Mouse (Mus musculus): ENCODE measurements around the gene Rara. TPM values are rescaled to one million over a fixed set of nuclear protein-coding genes. Genes with fewer than 3 reads are reported as not detected.

Rara gene
- polyA plus RNA-seq, 1 experiment from 2014 or later: 33.4 TPM

- H3K36me3 ChIP-seq (ENCODE audit: control insufficient read depth, insufficient read depth, low read length): peaks cover 2% of the 10 kb centered on the region; the same call in 1 of the 2 replicates
- H3K4me2 ChIP-seq (ENCODE audit: low read length): peak overlapping the region; percentile 72
- ATAC-seq (ENCODE audit: insufficient number of reproducible peaks, insufficient read depth, low FRiP score, low read depth): peak; percentile 60
- peak overlapping the region; percentile 95 for H3K9ac ChIP-seq (ENCODE audit: low read length)
- H3K4me1 ChIP-seq (ENCODE audit: control insufficient read depth in 2 of 2, insufficient read depth in 2 of 2, low read length in 2 of 2): peaks cover 89 to 91% of the 10 kb centered on the region in 2 experiments
- WGBS: 46% methylated on average over 8 of the region's 8 CpGs
- H3K4me3 ChIP-seq (ENCODE audit: control insufficient read depth in 1 of 2, insufficient read depth in 1 of 2, low read depth in 1 of 2, low read length in 2 of 2): peak overlapping the region in 1 of 2 experiments; percentile 44; a peak in 1 of 4 replicates
- no peaks in the 10 kb centered on the region for H3K27me3 ChIP-seq (ENCODE audit: control insufficient read depth, insufficient read depth, low read length)
- no peaks in the 10 kb centered on the region for H3K9me3 ChIP-seq (ENCODE audit: control insufficient read depth, low read length)
- H3K27ac ChIP-seq (replicated peaks in 1 of 2; ENCODE audit: control insufficient read depth in 1 of 2, insufficient read depth in 1 of 2, low read depth in 2 of 2, low read length in 2 of 2): peak overlapping the region; percentile 100
Measured at GRCm38 (mm10) chr11:98942923-98943641, 15.5 kb downstream of the Rara start.

- H3K4me3 ChIP-seq (ENCODE audit: control insufficient read depth in 1 of 2, insufficient read depth in 1 of 2, low read depth in 1 of 2, low read length in 2 of 2): no peak overlapping the region
- no peak for ATAC-seq (ENCODE audit: insufficient number of reproducible peaks, insufficient read depth, low FRiP score, low read depth)
- H3K4me1 ChIP-seq (ENCODE audit: control insufficient read depth in 2 of 2, insufficient read depth in 2 of 2, low read length in 2 of 2): peaks cover 89 to 93% of the 10 kb centered on the region in 2 experiments
- H3K9me3 ChIP-seq (ENCODE audit: control insufficient read depth, low read length): no peaks in the 10 kb centered on the region
- whole genome bisulfite sequencing: 31% methylated on average over 14 of the region's 14 CpGs
- H3K36me3 ChIP-seq (ENCODE audit: control insufficient read depth, insufficient read depth, low read length): peaks cover 2% of the 10 kb centered on the region; the same call in 1 of the 2 replicates
- peak overlapping the region; percentile 72 for H3K4me2 ChIP-seq (ENCODE audit: low read length)
- no peaks in the 10 kb centered on the region for H3K27me3 ChIP-seq (ENCODE audit: control insufficient read depth, insufficient read depth, low read length)
- peak overlapping the region; percentile 100 for H3K27ac ChIP-seq (replicated peaks in 1 of 2; ENCODE audit: control insufficient read depth in 1 of 2, insufficient read depth in 1 of 2, low read depth in 2 of 2, low read length in 2 of 2)
- H3K9ac ChIP-seq (ENCODE audit: low read length): peak overlapping the region; percentile 95
Measured at GRCm38 (mm10) chr11:98943741-98944461, 16.3 kb downstream of the Rara start.

DNA sequence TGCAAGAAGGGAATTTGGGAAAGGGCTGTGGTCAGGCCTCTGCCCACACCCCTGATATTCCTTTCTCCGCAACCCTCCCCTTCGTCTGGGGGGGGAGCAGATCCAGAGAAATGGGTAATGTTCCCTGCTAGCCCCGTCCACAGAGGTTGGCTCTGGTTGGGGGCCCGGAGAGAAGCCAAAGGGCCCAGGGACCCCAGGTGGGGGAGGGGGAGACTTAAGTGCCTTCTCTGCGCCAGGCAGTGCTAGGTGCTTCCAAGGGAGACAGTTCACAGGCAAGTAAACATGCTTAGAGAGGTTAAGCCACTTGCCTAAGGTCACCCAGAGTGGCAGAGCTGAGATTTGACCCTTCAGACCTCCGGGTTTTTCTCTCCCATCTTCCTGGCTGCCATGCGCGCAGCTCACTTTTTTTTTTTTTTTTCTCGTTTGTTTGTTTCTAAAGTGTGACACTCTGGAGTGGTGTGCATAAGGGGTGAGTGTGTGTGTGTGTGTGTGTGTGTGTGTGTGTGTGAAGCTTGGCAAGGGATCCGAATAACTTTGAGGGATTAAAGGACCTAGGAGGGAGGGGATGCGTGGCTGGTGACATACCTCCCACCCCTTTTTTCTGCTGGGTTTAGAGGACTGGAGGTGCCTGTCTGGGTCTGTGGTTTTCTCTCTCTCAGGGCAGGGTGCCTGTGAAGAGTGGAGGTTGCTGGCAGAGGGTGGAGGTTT is 17.4 kb downstream of the Rara start:
- WGBS: 42% methylated on average over 11 of the region's 11 CpGs
- Histone ChIP-seq H3K36me3 (ENCODE audit: control insufficient read depth, insufficient read depth, low read length) (peaks cover 5% of the 10 kb centered on the region), H3K4me2 (ENCODE audit: low read length) (peak overlapping the region; percentile 72), H3K27ac (replicated peaks in 1 of 2; ENCODE audit: control insufficient read depth in 1 of 2, insufficient read depth in 1 of 2, low read depth in 2 of 2, low read length in 2 of 2) (peak overlapping the region; percentile 1 to 100; a peak in 3 of 4 replicates), H3K9me3 (ENCODE audit: control insufficient read depth, low read length) (no peaks in the 10 kb centered on the region), H3K9ac (ENCODE audit: low read length) (peak overlapping the region; percentile 95), H3K4me3 (ENCODE audit: control insufficient read depth in 1 of 2, insufficient read depth in 1 of 2, low read depth in 1 of 2, low read length in 2 of 2) (no peak overlapping the region), H3K4me1 (ENCODE audit: control insufficient read depth in 2 of 2, insufficient read depth in 2 of 2, low read length in 2 of 2) (peaks cover 84 to 92% of the 10 kb centered on the region in 2 experiments), H3K27me3 (ENCODE audit: control insufficient read depth, insufficient read depth, low read length) (no peaks in the 10 kb centered on the region)
- ATAC-seq (ENCODE audit: insufficient number of reproducible peaks, insufficient read depth, low FRiP score, low read depth): no peak

- no peaks in the 10 kb centered on the region for H3K27me3 ChIP-seq (ENCODE audit: control insufficient read depth, insufficient read depth, low read length)
- H3K36me3 ChIP-seq (ENCODE audit: control insufficient read depth, insufficient read depth, low read length): peaks cover 11% of the 10 kb centered on the region
- H3K9ac ChIP-seq (ENCODE audit: low read length): peak overlapping the region; percentile 44; the same call in 1 of the 2 replicates
- H3K4me2 ChIP-seq (ENCODE audit: low read length): no peak overlapping the region; the same call in 1 of the 2 replicates
- peaks cover 81 to 92% of the 10 kb centered on the region in 2 experiments for H3K4me1 ChIP-seq (ENCODE audit: control insufficient read depth in 2 of 2, insufficient read depth in 2 of 2, low read length in 2 of 2)
- H3K9me3 ChIP-seq (ENCODE audit: control insufficient read depth, low read length): no peaks in the 10 kb centered on the region
- no peak overlapping the region for H3K4me3 ChIP-seq (ENCODE audit: control insufficient read depth in 1 of 2, insufficient read depth in 1 of 2, low read depth in 1 of 2, low read length in 2 of 2)
- peak overlapping the region; percentile 1 to 100; a peak in 3 of 4 replicates for H3K27ac ChIP-seq (replicated peaks in 1 of 2; ENCODE audit: control insufficient read depth in 1 of 2, insufficient read depth in 1 of 2, low read depth in 2 of 2, low read length in 2 of 2)
- WGBS: 64% methylated on average over 3 of the region's 3 CpGs
- ATAC-seq (ENCODE audit: insufficient number of reproducible peaks, insufficient read depth, low FRiP score, low read depth): no peak
Measured at GRCm38 (mm10) chr11:98945605-98945977, 18.0 kb downstream of the Rara start.

DNA sequence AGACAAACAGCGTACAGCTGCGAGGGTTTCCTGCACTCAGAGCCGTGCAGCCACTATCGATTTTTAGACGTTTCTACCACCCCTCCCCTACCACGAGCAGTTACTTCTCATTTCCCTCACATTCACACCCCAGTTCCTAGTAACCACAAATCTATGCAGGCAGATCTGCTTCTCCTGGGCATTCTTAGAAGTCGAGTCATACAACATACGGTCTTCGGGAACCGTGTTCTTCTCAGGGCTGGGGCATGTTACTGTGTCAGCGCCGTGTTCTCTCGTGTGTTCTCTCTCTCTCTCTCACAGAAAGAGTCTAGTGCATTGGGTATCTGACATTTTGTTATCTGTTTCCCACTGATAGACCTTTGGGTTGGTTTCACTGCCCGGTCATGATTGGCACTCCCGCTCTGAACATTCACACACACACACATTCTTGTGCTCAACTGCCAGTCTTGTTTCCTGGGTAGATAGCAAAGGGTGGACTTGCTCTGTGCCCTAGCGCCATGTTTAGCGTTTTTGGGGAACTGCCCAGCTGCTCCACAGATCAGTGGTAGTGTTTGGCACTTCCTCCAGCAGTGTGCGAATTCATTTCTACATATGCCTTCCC is 20.5 kb downstream of the Rara start:
- Histone ChIP-seq H3K4me2 (ENCODE audit: low read length) (peak overlapping the region; percentile 20; the same call in 1 of the 2 replicates), H3K36me3 (ENCODE audit: control insufficient read depth, insufficient read depth, low read length) (peaks cover 24% of the 10 kb centered on the region), H3K9ac (ENCODE audit: low read length) (no peak overlapping the region), H3K4me3 (ENCODE audit: control insufficient read depth in 1 of 2, insufficient read depth in 1 of 2, low read depth in 1 of 2, low read length in 2 of 2) (no peak overlapping the region), H3K27ac (replicated peaks in 1 of 2; ENCODE audit: control insufficient read depth in 1 of 2, insufficient read depth in 1 of 2, low read depth in 2 of 2, low read length in 2 of 2) (peak overlapping the region; percentile 62 to 63), H3K27me3 (ENCODE audit: control insufficient read depth, insufficient read depth, low read length) (no peaks in the 10 kb centered on the region), H3K4me1 (ENCODE audit: control insufficient read depth in 2 of 2, insufficient read depth in 2 of 2, low read length in 2 of 2) (peaks cover 76 to 92% of the 10 kb centered on the region in 2 experiments), H3K9me3 (ENCODE audit: control insufficient read depth, low read length) (no peaks in the 10 kb centered on the region)
- 50% methylated on average over 18 of the region's 18 CpGs for WGBS
- ATAC-seq (ENCODE audit: insufficient number of reproducible peaks, insufficient read depth, low FRiP score, low read depth): no peak

GRCm38 (mm10) chr11:98949242-98949957 is 21.8 kb downstream of the Rara start:
- peaks cover 24% of the 10 kb centered on the region for H3K36me3 ChIP-seq (ENCODE audit: control insufficient read depth, insufficient read depth, low read length)
- H3K4me3 ChIP-seq (ENCODE audit: control insufficient read depth in 1 of 2, insufficient read depth in 1 of 2, low read depth in 1 of 2, low read length in 2 of 2): no peak overlapping the region
- peak overlapping the region; percentile 66 for H3K9ac ChIP-seq (ENCODE audit: low read length)
- no peak for ATAC-seq (ENCODE audit: insufficient number of reproducible peaks, insufficient read depth, low FRiP score, low read depth)
- H3K4me2 ChIP-seq (ENCODE audit: low read length): no peak overlapping the region
- H3K27me3 ChIP-seq (ENCODE audit: control insufficient read depth, insufficient read depth, low read length): no peaks in the 10 kb centered on the region
- 70% methylated on average over 11 of the region's 12 CpGs for WGBS
- 0 out of 4 replicates have a peak overlapping the region, but pooled peaks of 1 of the 2 experiments have one; percentile 11 for H3K27ac ChIP-seq (replicated peaks in 1 of 2; ENCODE audit: control insufficient read depth in 1 of 2, insufficient read depth in 1 of 2, low read depth in 2 of 2, low read length in 2 of 2)
- H3K9me3 ChIP-seq (ENCODE audit: control insufficient read depth, low read length): no peaks in the 10 kb centered on the region
- peaks cover 72 to 92% of the 10 kb centered on the region in 2 experiments for H3K4me1 ChIP-seq (ENCODE audit: control insufficient read depth in 2 of 2, insufficient read depth in 2 of 2, low read length in 2 of 2)
